Mouse (Mus musculus) hindlimb bud, embryonic 11.5 days (tissue): ENCODE data around the gene Agl.
"Not testable (repeated sequence)": the region's sequence is repeated elsewhere in the genome, so short reads cannot be mapped to it uniquely, and the experiment has no call there.

ENCODE experiments used
- DNase-seq: peaks from one replicate; pipeline ENCODE4 v3.0.0-alpha.2; 2012; ENCODE audit warnings: low read depth, low spot score; ENCODE audit errors: extremely low spot score

The Agl gene

DNA sequence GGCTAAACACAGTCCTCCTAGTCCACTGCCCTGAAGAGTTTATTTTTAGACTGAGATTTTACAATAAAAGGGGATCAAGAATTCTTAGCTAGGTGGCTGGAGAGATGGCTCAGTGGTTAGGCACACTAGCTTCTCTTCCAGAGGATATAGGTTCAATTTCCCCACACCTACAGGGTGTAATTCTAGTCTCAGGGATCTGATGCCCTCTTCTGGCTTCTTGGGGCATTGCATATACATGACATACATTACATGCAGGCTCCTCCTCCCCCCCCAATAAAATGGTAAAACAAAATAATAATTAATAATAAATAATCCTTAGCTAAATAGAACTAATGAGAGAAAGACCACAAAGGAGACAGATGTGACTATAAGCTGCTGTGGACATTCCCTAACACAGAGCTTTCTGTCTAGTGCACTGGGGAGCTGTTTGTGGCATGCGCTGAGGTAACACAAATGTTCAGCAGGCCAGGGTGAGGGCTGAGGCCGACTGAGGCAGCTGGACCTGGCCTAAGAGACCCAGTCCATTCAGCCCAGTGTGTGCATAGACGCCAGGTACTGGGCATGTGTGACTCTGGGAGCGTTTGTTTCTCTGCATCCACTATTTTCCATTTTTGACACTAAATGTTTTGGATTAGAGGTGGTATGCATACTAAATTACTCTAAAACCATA is 56.6 kb downstream of the Agl start:
- DNase-seq = peak; percentile 14

DNA sequence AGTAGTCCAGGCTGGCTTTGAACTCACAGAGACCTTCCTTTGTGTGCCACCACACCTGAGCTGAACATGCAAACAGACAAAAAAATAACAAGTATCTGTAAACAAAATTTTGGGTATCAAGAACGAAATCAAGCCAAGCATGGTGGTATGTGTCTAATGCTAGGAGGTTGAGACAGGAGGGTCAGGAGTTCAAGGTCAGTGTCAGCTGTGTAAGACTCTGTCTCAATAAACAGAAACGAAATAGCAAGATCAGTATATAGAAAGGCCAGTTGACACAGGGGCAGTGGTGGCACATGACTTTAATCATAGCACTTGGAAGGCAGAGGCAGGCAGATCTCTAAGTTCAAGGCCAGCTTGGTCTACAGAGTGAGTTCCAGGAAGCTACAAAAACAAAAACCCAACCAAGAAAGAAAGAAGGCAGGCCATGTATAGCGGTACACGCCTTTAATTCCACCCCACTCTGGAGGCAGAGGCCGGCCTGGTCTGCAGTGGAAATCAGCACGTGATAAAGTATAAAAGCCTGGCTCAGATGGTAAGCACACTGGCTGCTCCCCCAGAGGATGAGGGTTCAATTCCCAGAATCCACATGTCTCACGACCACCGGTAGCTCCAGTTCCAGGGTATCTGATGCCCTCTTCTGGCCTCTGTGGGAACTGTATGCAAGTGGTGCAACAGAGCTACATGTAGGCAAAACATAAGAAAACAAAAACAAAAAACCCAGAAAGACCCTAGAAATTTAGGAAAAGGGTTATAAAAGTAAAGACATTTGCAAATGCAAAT is 59.4 kb downstream of the Agl start:
- peak; percentile 37 for DNase-seq

DNA sequence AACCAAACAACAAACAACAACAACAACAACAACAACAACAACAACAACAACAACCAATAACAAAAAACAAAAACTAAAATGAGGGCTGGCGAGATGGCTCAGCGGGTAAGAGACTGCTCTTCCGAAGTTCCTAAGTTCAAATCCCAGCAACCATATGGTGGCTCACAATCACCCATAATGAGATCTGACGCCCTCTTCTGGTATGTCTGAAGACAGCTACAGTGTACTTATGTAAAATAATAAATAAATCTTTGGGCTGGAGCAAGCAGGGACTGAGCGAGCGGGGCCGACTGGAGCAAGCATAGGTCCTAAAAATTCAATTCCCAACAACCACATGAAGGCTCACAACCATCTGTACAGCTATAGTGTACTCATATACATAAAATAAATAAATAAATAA is 60.3 kb downstream of the Agl start:
- not testable (repeated sequence) for DNase-seq

DNA sequence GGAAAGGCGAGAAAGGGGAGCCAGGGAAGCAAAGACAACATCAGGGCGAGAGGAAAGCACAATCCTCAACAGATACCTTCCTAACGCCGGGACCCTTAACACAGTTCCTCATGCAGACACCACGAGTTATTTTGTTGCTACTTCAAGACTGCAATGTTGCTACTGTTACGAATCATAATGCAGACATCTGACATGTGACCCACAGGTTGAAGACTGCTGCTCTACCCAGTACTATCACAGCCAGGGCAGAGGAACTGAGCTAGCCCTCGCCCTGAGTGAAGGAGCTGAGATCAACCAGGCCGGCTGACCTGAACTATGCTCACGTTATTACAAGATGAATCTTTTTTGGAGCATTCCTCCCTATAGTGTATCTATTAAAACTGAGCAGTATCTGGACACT is 67.0 kb downstream of the Agl start:
- DNase-seq = no peak

DNA sequence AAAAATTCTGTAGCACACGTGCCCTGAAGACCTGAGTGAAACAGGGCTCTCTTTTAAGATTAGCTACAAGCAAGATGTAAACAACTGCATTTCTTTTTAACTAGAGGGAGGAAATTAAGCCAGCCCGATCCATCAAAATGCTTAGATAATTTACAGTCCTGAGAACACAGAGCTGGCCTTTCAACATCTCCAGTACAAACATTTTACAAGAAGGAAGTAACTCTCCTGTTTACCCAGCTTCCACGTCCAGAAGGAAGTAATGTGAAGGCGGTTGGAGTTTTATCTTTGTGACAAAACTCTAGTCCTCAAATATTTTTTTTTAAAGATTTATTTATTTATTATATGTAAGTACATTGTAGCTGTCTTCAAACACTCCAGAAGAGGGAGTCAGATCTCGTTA is 67.9 kb downstream of the Agl start:
- no peak for DNase-seq

DNA sequence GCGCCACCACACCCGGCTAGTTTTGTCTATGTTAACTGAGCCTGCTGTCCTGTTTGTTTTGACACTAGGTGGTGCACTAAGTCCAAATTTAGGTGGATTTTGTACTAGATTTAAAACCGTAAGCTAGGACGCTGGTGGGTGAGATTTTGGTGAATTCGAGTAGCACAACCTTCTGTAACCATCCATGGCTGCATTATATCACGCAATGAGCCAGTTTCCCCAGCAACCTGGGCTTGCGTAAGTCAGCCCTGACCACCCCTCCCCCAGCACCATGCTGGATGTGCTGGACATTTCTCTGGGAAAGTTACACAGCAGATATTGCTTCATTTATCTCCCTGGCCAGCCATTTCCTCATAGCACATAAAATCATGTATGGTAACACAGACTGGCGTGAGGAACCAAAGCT is 70.6 kb downstream of the Agl start:
- DNase-seq = no peak

DNA sequence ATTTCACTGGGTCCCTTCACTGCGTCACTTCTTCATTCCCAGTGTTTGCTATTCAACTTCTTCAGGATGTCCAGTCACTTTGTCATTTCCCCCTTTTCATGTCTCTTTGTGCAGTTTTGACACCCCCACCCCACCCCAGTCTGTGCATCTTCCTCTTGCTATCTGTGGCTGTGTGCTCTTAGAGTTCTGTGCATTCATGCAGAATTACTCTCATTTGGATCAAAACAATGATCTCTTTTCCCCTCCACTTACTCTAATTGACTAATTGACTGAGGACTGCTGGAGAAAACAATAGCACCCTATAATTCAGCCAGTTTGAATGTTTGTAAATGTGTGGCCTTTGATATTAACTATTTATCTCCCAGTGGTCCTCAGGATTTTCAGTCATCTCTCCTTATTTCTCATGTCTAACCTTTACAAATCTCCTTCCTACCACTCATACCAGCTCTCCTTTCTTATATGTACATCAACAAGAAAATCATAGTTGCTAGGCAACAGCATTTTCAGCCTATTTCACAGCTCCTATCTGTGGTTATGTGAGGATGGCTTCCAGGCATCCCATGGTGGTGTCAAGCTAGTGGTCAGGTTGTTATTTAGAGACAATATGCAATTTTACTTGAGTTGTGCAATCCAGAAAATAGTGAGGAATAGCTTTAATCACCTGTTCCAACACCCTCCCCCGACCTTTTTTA is 78.3 kb downstream of the Agl start:
- DNase-seq = no peak

DNA sequence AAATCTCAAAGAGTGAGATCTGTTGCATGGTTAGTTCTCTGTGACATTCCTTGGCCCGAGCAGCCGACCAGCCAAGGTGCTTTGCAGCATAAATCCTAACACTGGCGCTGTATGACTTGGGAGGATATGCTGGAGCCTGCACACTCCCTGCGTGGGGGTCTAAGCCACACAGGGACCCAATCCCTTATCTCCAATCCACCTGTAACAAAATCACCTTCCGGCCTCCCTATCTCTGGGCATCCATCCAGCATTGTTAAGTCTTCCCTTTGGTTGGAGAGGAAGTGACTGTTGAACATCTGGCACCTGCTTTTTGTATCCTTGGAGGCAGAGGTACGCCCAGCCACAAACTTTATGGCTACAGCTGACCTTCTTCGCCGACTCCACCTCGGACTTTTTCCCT is 81.2 kb downstream of the Agl start:
- DNase-seq = no peak

DNA sequence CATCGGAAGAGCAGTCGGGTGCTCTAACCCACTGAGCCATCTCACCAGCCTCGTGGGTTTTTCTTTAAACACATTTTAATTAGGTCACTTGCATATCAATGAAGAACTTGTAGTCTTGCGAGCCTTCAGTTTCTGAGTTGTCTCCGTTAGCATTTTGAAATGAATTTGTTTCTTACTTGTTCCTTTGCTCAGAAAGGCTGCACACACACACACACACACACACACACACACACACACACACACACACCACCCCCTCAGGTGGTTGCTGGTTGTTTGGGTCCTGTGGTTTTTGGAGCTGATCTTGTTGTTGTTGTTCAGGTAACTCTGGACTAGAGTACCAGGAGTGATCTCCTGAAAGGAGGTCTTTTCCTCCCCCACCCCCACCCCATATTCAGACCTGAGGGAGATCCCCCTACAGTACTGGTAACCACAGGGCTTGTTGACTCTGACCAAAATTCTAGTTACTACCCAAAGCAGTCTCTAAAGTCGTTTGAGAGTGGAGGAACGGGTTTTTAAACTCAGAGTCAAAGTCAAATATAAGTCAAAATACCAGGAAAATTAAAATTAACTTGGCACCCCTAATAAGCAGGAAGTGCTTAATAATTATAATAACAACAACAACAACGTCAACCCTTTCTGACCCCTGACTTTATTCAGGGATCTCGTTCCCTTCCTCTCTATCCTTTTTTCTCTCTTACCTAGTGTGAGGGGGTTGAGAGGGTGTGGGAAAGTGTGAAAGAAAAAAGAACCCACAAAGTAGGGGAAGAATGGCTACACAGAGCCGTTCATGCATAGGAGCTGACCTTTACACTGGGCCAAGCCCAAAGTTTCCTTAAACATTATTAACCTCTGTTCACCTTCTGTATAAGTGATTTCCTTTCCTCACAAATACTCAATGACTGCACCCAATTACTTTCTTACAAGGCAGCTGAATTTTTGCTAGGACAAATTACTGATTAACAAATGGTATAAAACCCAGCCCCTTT is 84.2 kb downstream of the Agl start:
- no peak for DNase-seq

DNA sequence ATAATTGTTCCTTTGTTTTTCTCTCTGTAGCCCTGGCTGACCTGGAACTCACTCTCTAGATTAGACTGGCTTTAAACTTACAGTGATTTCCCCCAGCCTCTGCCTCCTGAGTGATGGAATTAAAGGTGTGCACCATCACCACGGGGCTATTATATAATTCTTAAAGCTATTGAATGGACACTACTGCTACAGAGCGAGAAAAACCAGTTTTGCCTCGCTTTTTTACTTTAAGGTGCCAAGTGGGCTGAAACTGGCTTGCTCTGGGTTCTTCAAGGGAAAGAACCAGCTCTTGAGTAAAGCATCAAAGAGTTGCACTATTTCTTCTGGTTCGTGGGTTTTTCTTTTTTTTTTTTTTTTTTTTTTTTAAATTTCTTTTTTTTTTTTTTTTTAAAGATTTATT is 85.0 kb downstream of the Agl start:
- DNase-seq = no peak

DNA sequence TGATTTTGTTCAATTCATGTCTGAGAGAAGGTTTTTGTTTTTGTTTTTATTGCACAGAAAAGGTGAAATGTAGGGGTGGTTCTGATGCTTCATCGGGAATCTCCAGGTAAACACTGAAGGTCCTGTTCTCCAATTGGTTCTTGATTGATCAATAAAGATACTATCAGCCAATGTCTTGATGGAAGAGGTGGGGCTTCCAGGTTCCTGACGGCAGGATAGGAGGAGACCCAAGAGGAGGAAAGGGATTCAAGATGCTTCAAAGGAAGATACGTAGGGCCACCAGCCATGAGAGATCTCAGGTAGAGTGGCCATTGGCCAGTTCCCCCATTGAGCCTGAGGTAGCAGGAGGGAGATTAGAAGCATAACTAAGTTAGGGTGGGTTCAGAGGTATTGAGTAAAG is 89.0 kb downstream of the Agl start:
- DNase-seq = no peak

DNA sequence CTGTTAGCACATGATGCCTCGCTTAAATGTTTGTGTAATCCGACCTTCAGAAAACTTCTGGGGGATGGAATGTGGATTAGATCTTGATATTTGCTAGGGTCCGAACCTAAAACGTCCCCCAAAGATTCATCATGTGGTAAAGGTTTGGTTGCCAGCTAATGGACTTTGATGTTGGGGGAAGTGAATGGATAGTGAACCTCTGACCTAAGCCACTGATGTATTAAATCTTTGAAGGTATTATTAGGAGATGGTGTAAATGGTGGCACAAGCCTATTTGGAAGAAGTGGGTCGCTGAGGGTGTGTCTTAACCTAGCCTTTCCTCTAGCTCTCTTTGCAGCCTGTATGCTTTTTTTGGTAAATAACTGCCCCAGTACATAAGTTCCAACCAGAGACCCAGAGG is 94.9 kb downstream of the Agl start:
- no peak for DNase-seq

DNA sequence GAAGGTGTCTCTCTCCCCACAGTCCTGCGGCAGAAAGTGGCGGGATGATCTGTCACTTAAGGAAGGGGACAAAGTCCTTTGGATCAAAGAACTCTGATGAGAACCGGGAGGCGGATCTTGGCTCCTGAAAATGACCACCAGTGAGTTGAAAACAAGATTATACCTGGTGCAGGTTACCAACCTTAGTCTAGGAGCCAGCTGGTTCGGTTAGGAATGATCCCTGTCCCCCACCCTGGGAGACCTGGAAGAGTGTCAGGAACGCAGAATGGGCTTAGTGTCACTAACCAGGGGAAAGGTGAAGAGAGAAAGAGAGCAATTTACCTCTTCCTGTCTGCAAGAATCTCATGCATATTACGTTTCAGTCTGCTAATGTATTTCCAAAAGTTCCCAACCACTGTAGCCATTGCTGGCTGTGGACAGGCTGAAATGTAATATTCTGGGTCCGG is 95.5 kb downstream of the Agl start, which contains the start of gene Slc35a3:
Gene Slc35a3 (minus strand): TSS at position 396 of the 446 bp plus-strand sequence.
- no peak for DNase-seq

DNA sequence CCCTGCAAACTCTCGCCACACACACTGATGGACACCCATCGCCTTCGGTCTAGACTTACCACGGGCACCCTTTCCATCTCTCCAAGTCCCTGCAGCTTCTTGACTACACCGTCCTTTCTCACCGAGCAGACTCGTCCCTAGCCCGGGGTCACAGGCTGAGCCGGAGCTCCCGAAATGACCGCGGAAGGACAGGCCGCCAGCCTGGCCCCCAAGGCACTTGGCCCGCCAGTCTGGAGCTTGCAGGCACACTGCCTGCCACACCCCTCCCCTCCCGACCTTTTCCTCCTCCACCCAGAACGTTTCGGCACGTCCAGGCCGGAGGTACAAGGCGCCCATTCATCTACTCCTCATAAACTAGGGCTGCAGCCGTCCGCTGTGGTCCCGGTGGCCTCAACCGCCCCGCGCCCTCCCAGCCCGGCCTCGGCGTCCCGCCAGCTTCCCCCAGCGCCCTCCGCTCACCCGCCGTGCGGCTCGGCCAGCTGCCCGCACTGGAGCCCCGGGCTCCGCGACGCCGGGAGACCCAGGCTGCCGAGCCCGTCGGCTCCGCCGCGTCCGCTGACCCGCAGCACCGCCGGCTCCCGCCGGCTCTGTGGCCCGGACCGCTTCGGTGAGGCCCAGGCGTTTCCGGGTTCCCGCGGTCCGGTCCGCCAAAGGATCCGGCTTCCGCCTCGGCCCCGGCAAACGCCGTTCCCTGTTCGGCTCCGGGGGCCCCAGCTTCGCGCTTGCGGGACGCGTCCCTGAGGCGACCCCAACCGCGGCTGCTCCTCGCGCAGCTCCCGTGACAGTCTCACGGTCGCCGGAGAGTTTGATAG is 96.1 kb downstream of the Agl start:
- no peak for DNase-seq

DNA sequence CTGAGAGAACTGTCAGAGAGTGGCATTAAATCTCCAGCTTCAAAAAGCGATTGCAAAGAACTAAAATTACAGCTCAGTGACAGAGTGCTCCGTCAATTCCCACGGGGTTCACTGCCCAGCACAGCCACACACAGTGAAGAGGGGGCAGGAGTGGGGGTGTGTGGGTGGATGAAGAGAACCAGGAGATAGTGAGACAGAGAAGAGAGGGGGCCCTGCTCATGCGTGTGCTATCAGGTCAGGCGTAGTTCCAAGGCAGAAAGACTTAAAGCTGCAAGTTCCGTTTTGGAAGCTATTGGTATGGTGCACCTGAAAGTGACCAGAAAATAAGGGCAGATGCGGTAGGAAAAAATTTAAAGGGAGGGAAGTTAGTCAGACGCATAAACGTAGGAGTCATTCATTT is 97.0 kb downstream of the Agl start:
- no peak for DNase-seq

DNA sequence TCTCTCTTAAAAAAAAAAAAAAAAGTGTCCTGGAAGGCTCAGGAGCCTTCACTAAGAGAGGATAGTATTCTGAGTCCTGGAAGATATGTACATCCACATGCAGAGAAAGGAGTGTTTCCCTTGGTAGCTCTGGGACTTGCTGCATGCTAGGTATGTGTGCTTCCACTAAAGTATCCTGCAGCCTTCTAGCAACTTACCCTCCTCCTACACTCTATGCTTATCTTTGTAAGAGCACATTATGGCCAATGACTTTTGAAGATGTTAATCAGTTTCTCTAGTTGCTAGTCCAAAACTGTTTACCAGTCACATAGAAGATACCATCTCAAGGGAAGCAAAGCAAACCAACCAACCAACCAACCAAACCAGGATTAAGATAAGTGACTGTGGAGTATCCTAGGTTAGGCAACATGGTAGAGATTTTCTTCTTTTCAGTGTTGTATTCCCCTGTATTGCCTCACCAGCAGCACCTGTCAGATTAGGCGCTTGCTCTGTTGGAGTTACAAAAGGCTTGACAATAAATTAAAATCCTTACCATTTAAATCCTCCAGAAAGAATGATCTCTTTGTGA is 102.2 kb downstream of the Agl start:
- DNase-seq = no peak

DNA sequence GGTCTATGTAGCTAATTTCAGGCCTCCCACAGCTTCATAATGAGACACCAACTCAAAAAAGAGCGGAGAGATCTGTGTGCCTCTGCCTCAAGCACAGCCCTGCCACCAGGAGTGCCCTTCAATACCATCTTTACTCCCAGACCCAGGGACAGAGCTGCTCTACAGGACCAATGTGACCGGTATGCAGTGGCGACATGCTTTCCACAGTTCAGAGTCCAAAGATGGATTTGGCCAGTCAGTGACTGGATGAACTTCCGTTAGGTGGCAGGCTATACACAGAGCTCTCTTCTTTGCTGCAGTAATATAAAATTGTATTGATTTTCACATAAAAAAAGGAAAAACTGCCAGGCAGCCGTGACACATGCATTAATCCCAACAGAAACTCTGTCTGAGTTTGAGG is 104.1 kb downstream of the Agl start:
- DNase-seq = no peak

DNA sequence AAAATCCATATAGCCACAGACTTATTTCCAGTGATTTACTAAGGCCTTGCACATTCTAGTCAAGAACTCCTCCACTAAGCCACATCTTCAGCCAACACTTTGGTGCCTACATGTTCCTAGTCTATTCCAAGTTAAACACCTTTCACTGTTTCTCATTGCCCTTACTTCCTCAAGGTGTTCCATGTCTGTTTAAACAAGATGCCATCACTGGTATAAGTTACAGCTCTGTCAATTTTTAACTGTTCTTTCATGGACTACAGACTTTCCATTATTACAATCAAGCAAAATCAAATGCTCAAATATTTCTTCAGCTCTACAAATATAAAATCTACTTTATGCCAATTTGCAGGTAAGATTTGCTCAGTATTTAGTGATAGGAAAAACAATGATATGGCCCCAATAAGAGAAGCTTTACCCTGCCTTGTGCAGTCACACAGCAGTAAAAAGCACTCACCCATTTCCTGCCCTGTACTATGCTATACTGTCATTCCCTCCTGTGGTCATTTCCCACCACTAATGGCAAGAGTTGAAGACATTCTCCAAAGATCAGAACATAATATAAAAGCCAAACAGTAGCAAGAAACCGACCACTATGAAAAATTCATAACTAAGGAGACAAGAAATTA is 105.2 kb downstream of the Agl start:
- DNase-seq = no peak

DNA sequence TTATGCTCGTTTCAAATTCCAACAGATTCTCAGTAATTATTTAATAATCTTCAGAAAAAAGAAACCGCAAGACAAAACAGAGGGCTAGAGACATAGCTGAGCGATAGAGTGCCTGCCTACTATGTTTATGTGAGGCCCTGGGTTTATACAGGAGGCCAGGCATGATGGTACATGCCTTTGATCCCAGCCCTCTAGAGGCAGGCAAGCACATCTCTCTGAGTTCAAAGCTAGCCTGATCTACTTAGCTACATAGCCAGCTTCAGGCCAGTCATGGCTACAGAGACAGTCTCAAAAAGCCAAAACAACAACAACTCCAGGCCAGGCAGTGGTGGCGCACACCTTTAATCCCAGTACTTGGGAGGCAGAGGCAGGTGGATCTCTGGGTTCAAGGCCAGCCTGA is 106.4 kb downstream of the Agl start:
- DNase-seq = no peak
